Mouse (Mus musculus): Measurements from ENCODE around the gene Mpo.

The Mpo gene

GRCm38 (mm10) chr11:87802621-87803020 lies 9.2 kb downstream of the Mpo start:
- no peak for DNase-seq (ENCODE audit: low spot score in 2 of 2)

GRCm38 (mm10) chr11:87805448-87805847 lies 12.1 kb downstream of the Mpo start:
- DNase-seq (ENCODE audit: low spot score in 2 of 2), result no peak

GRCm38 (mm10) chr11:87807433-87807832 lies 14.1 kb downstream of the Mpo start:
- no peak for DNase-seq (ENCODE audit: low spot score in 2 of 2)

- no peak for DNase-seq (ENCODE audit: low spot score in 2 of 2)
Observed at GRCm38 (mm10) chr11:87808236-87808635, 14.9 kb downstream of the Mpo start.

GRCm38 (mm10) chr11:87811396-87811795 lies 18.0 kb downstream of the Mpo start:
- DNase-seq (ENCODE audit: low spot score in 2 of 2), result no peak

- DNase-seq (ENCODE audit: low spot score in 2 of 2), result no peak
Observed at GRCm38 (mm10) chr11:87814831-87815230, 21.4 kb downstream of the Mpo start.

GRCm38 (mm10) chr11:87816707-87817442 lies 23.5 kb downstream of the Mpo start:
- DNase-seq (ENCODE audit: low spot score in 2 of 2), result peak in 1 of 2 experiments; percentile 38

- no peak for DNase-seq (ENCODE audit: low spot score in 2 of 2)
Observed at GRCm38 (mm10) chr11:87817443-87817773, 24.0 kb downstream of the Mpo start.

- DNase-seq (ENCODE audit: low spot score in 2 of 2), result no peak
Observed at GRCm38 (mm10) chr11:87821502-87821901, 28.1 kb downstream of the Mpo start.

- no peak for DNase-seq (ENCODE audit: low spot score in 2 of 2)
Observed at GRCm38 (mm10) chr11:87828239-87828900, 35.0 kb downstream of the Mpo start, which contains the start of gene Lpo. Lpo (minus strand) TSS chr11:87828289.

GRCm38 (mm10) chr11:87840676-87841075 lies 47.3 kb downstream of the Mpo start:
- no peak for DNase-seq (ENCODE audit: low spot score in 2 of 2)

GRCm38 (mm10) chr11:87841436-87841835 lies 48.1 kb downstream of the Mpo start:
- no peak for DNase-seq (ENCODE audit: low spot score in 2 of 2)

- DNase-seq (ENCODE audit: low spot score in 2 of 2), result no peak
Observed at GRCm38 (mm10) chr11:87846968-87847600, 53.7 kb downstream of the Mpo start.

GRCm38 (mm10) chr11:87847884-87848283 lies 54.5 kb downstream of the Mpo start:
- DNase-seq (ENCODE audit: low spot score in 2 of 2), result no peak

GRCm38 (mm10) chr11:87852690-87853596 lies 59.6 kb downstream of the Mpo start, which contains the start of gene Mks1:
Mks1 (plus strand) TSS chr11:87853215.
- peak; percentile 79 to 89 for DNase-seq (ENCODE audit: low spot score in 2 of 2)

- peak in 1 of 2 experiments; percentile 15 for DNase-seq (ENCODE audit: low spot score in 2 of 2)
Observed at GRCm38 (mm10) chr11:87853597-87853954, 60.2 kb downstream of the Mpo start.
